Mouse (Mus musculus) c-Kit-positive CD71-positive TER-119-negative erythroid progenitor cells, embryonic 14.5 days (primary cell): Measurements from ENCODE around the gene Lsamp.

Experiments
- DNase-seq: peaks from one replicate; pipeline ENCODE4 v3.0.0-alpha.2; 2013; ENCODE audit warnings: low read depth

Gene Lsamp

GRCm38 (mm10) chr16:41551164-41551563 lies 1567.0 kb downstream of the Lsamp start:
- DNase-seq = no peak

GRCm38 (mm10) chr16:41551851-41552262 lies 1567.7 kb downstream of the Lsamp start:
- no peak for DNase-seq

GRCm38 (mm10) chr16:41557104-41557503 lies 1572.9 kb downstream of the Lsamp start:
- no peak for DNase-seq

GRCm38 (mm10) chr16:41565233-41565632 lies 1581.1 kb downstream of the Lsamp start:
- DNase-seq = no peak

GRCm38 (mm10) chr16:41588675-41589301 lies 1604.6 kb downstream of the Lsamp start:
- no peak for DNase-seq

- DNase-seq = no peak
These were observed 1628.1 kb downstream of the Lsamp start for GRCm38 (mm10) chr16:41612229-41612628.

GRCm38 (mm10) chr16:41623871-41624270 lies 1639.7 kb downstream of the Lsamp start:
- DNase-seq = no peak

GRCm38 (mm10) chr16:41633898-41634297 lies 1649.7 kb downstream of the Lsamp start:
- no peak for DNase-seq

GRCm38 (mm10) chr16:41640876-41641275 lies 1656.7 kb downstream of the Lsamp start:
- no peak for DNase-seq

- DNase-seq = no peak
These were observed 1669.1 kb downstream of the Lsamp start for GRCm38 (mm10) chr16:41653261-41653660.

- DNase-seq = no peak
These were observed 1690.3 kb downstream of the Lsamp start for GRCm38 (mm10) chr16:41674316-41675038.

- no peak for DNase-seq
These were observed 1691.6 kb downstream of the Lsamp start for GRCm38 (mm10) chr16:41675774-41676173.

GRCm38 (mm10) chr16:41692435-41692834 lies 1708.3 kb downstream of the Lsamp start:
- DNase-seq = peak; percentile 1

GRCm38 (mm10) chr16:41701790-41702428 lies 1717.7 kb downstream of the Lsamp start:
- no peak for DNase-seq

- no peak for DNase-seq
These were observed 1744.9 kb downstream of the Lsamp start for GRCm38 (mm10) chr16:41728900-41729585.

GRCm38 (mm10) chr16:41729911-41730310 lies 1745.8 kb downstream of the Lsamp start:
- DNase-seq = no peak

GRCm38 (mm10) chr16:41745037-41745436 lies 1760.9 kb downstream of the Lsamp start:
- DNase-seq = no peak

GRCm38 (mm10) chr16:41746235-41746911 lies 1762.2 kb downstream of the Lsamp start:
- DNase-seq = no peak

- DNase-seq = no peak
These were observed 1763.7 kb downstream of the Lsamp start for GRCm38 (mm10) chr16:41747874-41748273.

- no peak for DNase-seq
These were observed 1764.6 kb downstream of the Lsamp start for GRCm38 (mm10) chr16:41748759-41749158.

GRCm38 (mm10) chr16:41764285-41764684 lies 1780.1 kb downstream of the Lsamp start:
- no peak for DNase-seq
